Mouse (Mus musculus): ENCODE data around the gene Stmn3. TPM values are rescaled to one million over a fixed set of nuclear protein-coding genes. Genes with fewer than 3 reads are reported as not detected.

Stmn3 gene
- polyA plus RNA-seq, 1 experiment: not detected

GRCm38 (mm10) chr2:181287338-181287957, 26.9 kb downstream of the Stmn3 start:
- peak overlapping the region; percentile 98 for H3K27ac ChIP-seq (ENCODE audit: insufficient read depth, low read length)
- H3K36me3 ChIP-seq (ENCODE audit: control insufficient read depth, insufficient read depth, low read length): peaks cover 2% of the 10 kb centered on the region; the same call in 1 of the 2 replicates
- DNase-seq (ENCODE audit: low read depth in 1 of 2, low spot score in 2 of 2): peak; percentile 47 to 76
- TF ChIP-seq POLR2A (IDR thresholded peaks at IDR 0.05; ENCODE audit: low read depth, low read length): peak; percentile 85
- TF ChIP-seq CTCF (IDR thresholded peaks at IDR 0.05; ENCODE audit: extremely low read depth, insufficient read depth, insufficient read length, insufficient replicate concordance): no peak
- H3K4me1 ChIP-seq (ENCODE audit: control insufficient read depth, insufficient read depth, insufficient read length): peaks cover 5% of the 10 kb centered on the region
- under 1% methylated on average over 68 of the region's 71 CpGs for WGBS
- H3K4me3 ChIP-seq (ENCODE audit: extremely low read depth, insufficient read depth, insufficient read length): peak overlapping the region; percentile 99
- H3K27me3 ChIP-seq (ENCODE audit: control insufficient read depth, insufficient read depth, low read length): no peaks in the 10 kb centered on the region

GRCm38 (mm10) chr2:181286629-181287337, 27.5 kb downstream of the Stmn3 start:
- H3K4me3 ChIP-seq (ENCODE audit: extremely low read depth, insufficient read depth, insufficient read length): peak overlapping the region; percentile 99
- no peak for TF ChIP-seq CTCF (IDR thresholded peaks at IDR 0.05; ENCODE audit: extremely low read depth, insufficient read depth, insufficient read length, insufficient replicate concordance)
- no peak for TF ChIP-seq POLR2A (IDR thresholded peaks at IDR 0.05; ENCODE audit: low read depth, low read length)
- WGBS: 44% methylated on average over 6 of the region's 6 CpGs
- no peaks in the 10 kb centered on the region for H3K27me3 ChIP-seq (ENCODE audit: control insufficient read depth, insufficient read depth, low read length)
- H3K36me3 ChIP-seq (ENCODE audit: control insufficient read depth, insufficient read depth, low read length): peaks cover 4% of the 10 kb centered on the region; the same call in 1 of the 2 replicates
- H3K4me1 ChIP-seq (ENCODE audit: control insufficient read depth, insufficient read depth, insufficient read length): peaks cover 5% of the 10 kb centered on the region
- H3K27ac ChIP-seq (ENCODE audit: insufficient read depth, low read length): peak overlapping the region; percentile 98
- no peak for DNase-seq (ENCODE audit: low read depth in 1 of 2, low spot score in 2 of 2)

GRCm38 (mm10) chr2:181279968-181280367, 34.3 kb downstream of the Stmn3 start:
- DNase-seq (ENCODE audit: low read depth in 1 of 2, low spot score in 2 of 2): no peak

GRCm38 (mm10) chr2:181277866-181278265, 36.4 kb downstream of the Stmn3 start:
- H3K4me1 ChIP-seq (ENCODE audit: control insufficient read depth, insufficient read depth, insufficient read length): no peaks in the 10 kb centered on the region
- WGBS: 72% methylated on average over 3 of the region's 3 CpGs

More at GRCm38 (mm10) chr2:181279968-181280367, 34.3 kb downstream of the Stmn3 start:
- H3K4me1 ChIP-seq (ENCODE audit: control insufficient read depth, insufficient read depth, insufficient read length): no peaks in the 10 kb centered on the region
- no peak overlapping the region for H3K27ac ChIP-seq (ENCODE audit: insufficient read depth, low read length)
- WGBS: 90% methylated on average over 1 of the region's 1 CpGs
- TF ChIP-seq POLR2A (IDR thresholded peaks at IDR 0.05; ENCODE audit: low read depth, low read length) (no peak), CTCF (IDR thresholded peaks at IDR 0.05; ENCODE audit: extremely low read depth, insufficient read depth, insufficient read length, insufficient replicate concordance) (no peak)
- H3K4me3 ChIP-seq (ENCODE audit: extremely low read depth, insufficient read depth, insufficient read length): no peak overlapping the region
- peaks cover 17% of the 10 kb centered on the region for H3K36me3 ChIP-seq (ENCODE audit: control insufficient read depth, insufficient read depth, low read length)
- H3K27me3 ChIP-seq (ENCODE audit: control insufficient read depth, insufficient read depth, low read length): no peaks in the 10 kb centered on the region

GRCm38 (mm10) chr2:181276766-181277165, 37.5 kb downstream of the Stmn3 start:
- no peaks in the 10 kb centered on the region for H3K4me1 ChIP-seq (ENCODE audit: control insufficient read depth, insufficient read depth, insufficient read length)
- no peak overlapping the region for H3K27ac ChIP-seq (ENCODE audit: insufficient read depth, low read length)
- no peak overlapping the region for H3K4me3 ChIP-seq (ENCODE audit: extremely low read depth, insufficient read depth, insufficient read length)
- TF ChIP-seq CTCF (IDR thresholded peaks at IDR 0.05; ENCODE audit: extremely low read depth, insufficient read depth, insufficient read length, insufficient replicate concordance) (no peak), POLR2A (IDR thresholded peaks at IDR 0.05; ENCODE audit: low read depth, low read length) (no peak)
- no peak for DNase-seq (ENCODE audit: low read depth in 1 of 2, low spot score in 2 of 2)
- WGBS: 59% methylated on average over 1 of the region's 1 CpGs
- peaks cover 15% of the 10 kb centered on the region for H3K36me3 ChIP-seq (ENCODE audit: control insufficient read depth, insufficient read depth, low read length)
- H3K27me3 ChIP-seq (ENCODE audit: control insufficient read depth, insufficient read depth, low read length): no peaks in the 10 kb centered on the region

More at GRCm38 (mm10) chr2:181277866-181278265, 36.4 kb downstream of the Stmn3 start:
- peaks cover 15% of the 10 kb centered on the region for H3K36me3 ChIP-seq (ENCODE audit: control insufficient read depth, insufficient read depth, low read length)
- H3K4me3 ChIP-seq (ENCODE audit: extremely low read depth, insufficient read depth, insufficient read length): no peak overlapping the region
- no peak for DNase-seq (ENCODE audit: low read depth in 1 of 2, low spot score in 2 of 2)
- TF ChIP-seq CTCF (IDR thresholded peaks at IDR 0.05; ENCODE audit: extremely low read depth, insufficient read depth, insufficient read length, insufficient replicate concordance) (no peak), POLR2A (IDR thresholded peaks at IDR 0.05; ENCODE audit: low read depth, low read length) (no peak)
- no peak overlapping the region for H3K27ac ChIP-seq (ENCODE audit: insufficient read depth, low read length)
- no peaks in the 10 kb centered on the region for H3K27me3 ChIP-seq (ENCODE audit: control insufficient read depth, insufficient read depth, low read length)

GRCm38 (mm10) chr2:181274639-181275038, 39.7 kb downstream of the Stmn3 start:
- Histone ChIP-seq H3K4me3 (ENCODE audit: extremely low read depth, insufficient read depth, insufficient read length) (no peak overlapping the region), H3K4me1 (ENCODE audit: control insufficient read depth, insufficient read depth, insufficient read length) (no peaks in the 10 kb centered on the region), H3K27me3 (ENCODE audit: control insufficient read depth, insufficient read depth, low read length) (no peaks in the 10 kb centered on the region), H3K27ac (ENCODE audit: insufficient read depth, low read length) (no peak overlapping the region), H3K36me3 (ENCODE audit: control insufficient read depth, insufficient read depth, low read length) (peaks cover 24% of the 10 kb centered on the region)
- no peak for TF ChIP-seq POLR2A (IDR thresholded peaks at IDR 0.05; ENCODE audit: low read depth, low read length)
- no peak for TF ChIP-seq CTCF (IDR thresholded peaks at IDR 0.05; ENCODE audit: extremely low read depth, insufficient read depth, insufficient read length, insufficient replicate concordance)
- DNase-seq (ENCODE audit: low read depth in 1 of 2, low spot score in 2 of 2): no peak
- 73% methylated on average over 4 of the region's 4 CpGs for WGBS

Data from spleen, adult 2 months (tissue).